Mouse (Mus musculus): ENCODE measurements around the gene 1810055G02Rik. TPM values are rescaled to one million over a fixed set of nuclear protein-coding genes. Genes with fewer than 3 reads are reported as not detected.

The 1810055G02Rik gene
- total RNA-seq (2021) = 21.2 and 30.4 TPM in 2 replicates
- long read RNA-seq, partial matches to known transcripts = 0 of 7 reads
- long read RNA-seq, other reads (novel, unspliced or antisense) = 4 of 7 reads

GRCm38 (mm10) chr19:3708078-3709012 lies at the start of gene 1810055G02Rik:
Gene 1810055G02Rik, plus strand, starts transcription at chr19:3708293.
- peak; percentile 98 for DNase-seq

GRCm38 (mm10) chr19:3665510-3665909 lies 42.6 kb upstream of the 1810055G02Rik start:
- no peak for DNase-seq

- DNase-seq = no peak
Measured at GRCm38 (mm10) chr19:3666632-3667031, 41.5 kb upstream of the 1810055G02Rik start.

- peak; percentile 47 for DNase-seq
Measured at GRCm38 (mm10) chr19:3667155-3667895, 40.8 kb upstream of the 1810055G02Rik start.

GRCm38 (mm10) chr19:3667979-3668378 lies 40.1 kb upstream of the 1810055G02Rik start:
- DNase-seq = no peak

GRCm38 (mm10) chr19:3668551-3668950 lies 39.5 kb upstream of the 1810055G02Rik start:
- DNase-seq = no peak

- DNase-seq = peak; percentile 53
Measured at GRCm38 (mm10) chr19:3669100-3669499, 39.0 kb upstream of the 1810055G02Rik start.

GRCm38 (mm10) chr19:3673149-3673548 lies 34.9 kb upstream of the 1810055G02Rik start:
- DNase-seq = no peak

- peak; percentile 58 for DNase-seq
Measured at GRCm38 (mm10) chr19:3674122-3674855, 33.8 kb upstream of the 1810055G02Rik start.

GRCm38 (mm10) chr19:3680732-3681131 lies 27.4 kb upstream of the 1810055G02Rik start:
- peak; percentile 73 for DNase-seq

GRCm38 (mm10) chr19:3681310-3681934 lies 26.7 kb upstream of the 1810055G02Rik start:
- peak; percentile 87 for DNase-seq

- no peak for DNase-seq
Measured at GRCm38 (mm10) chr19:3684414-3684813, 23.7 kb upstream of the 1810055G02Rik start.

GRCm38 (mm10) chr19:3684957-3685580 lies 23.0 kb upstream of the 1810055G02Rik start:
- DNase-seq = no peak

GRCm38 (mm10) chr19:3685611-3686214 lies 22.4 kb upstream of the 1810055G02Rik start:
- DNase-seq = peak; percentile 52

GRCm38 (mm10) chr19:3686215-3686894 lies 21.7 kb upstream of the 1810055G02Rik start, which contains the start of gene Lrp5:
Gene Lrp5, minus strand, starts transcription at chr19:3686564.
- peak; percentile 83 for DNase-seq

- no peak for DNase-seq
Measured at GRCm38 (mm10) chr19:3687676-3688171, 20.4 kb upstream of the 1810055G02Rik start.

GRCm38 (mm10) chr19:3691337-3691736 lies 16.8 kb upstream of the 1810055G02Rik start:
- DNase-seq = no peak

GRCm38 (mm10) chr19:3692414-3693145 lies 15.5 kb upstream of the 1810055G02Rik start:
- DNase-seq = no peak

GRCm38 (mm10) chr19:3694476-3694875 lies 13.6 kb upstream of the 1810055G02Rik start:
- DNase-seq = no peak
